Mouse (Mus musculus) ovary, postnatal 10 days (tissue): ENCODE results near the gene Tnfrsf14.
A peak's percentile ranks its signal among the peaks of the same experiment; 100 is the strongest.

Experiments used
- DNase-seq: peaks from one replicate; pipeline ENCODE4 v3.0.0; 2022; ENCODE audit warnings: low spot score

The Tnfrsf14 gene

DNA sequence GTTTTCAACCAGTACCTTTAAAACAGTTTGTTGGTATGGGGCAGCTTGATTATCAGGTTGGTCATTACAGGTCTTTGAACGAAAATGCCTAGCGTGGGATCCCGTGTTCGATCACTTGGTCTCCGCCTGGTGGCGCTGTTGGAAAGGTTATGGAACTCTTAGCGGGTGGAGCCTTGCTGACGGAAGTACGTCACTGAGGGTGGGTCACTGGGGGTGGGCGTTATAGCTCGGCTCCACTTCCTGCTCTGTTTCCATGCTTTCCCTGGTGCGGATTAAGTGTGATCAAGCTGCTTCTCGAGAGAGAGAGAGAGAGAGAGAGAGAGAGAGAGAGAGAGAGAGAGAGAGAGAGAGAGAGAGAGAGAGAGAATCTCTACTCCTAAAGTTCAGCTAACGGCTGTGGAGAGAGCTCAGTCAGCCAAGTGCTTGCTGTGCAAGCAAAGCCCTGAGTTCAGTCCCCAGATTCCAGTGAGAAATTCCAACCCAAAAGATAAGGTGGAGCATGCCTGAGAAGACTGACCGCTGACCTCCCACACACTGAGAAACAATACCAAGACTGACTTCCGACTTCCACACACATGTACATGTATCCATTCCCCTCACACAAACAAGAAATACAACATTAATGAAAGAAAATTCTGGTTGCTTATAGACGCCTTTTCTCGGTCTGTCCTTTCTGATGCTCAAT is 50.4 kb downstream of the Tnfrsf14 start:
- peak; percentile 74 for DNase-seq

DNA sequence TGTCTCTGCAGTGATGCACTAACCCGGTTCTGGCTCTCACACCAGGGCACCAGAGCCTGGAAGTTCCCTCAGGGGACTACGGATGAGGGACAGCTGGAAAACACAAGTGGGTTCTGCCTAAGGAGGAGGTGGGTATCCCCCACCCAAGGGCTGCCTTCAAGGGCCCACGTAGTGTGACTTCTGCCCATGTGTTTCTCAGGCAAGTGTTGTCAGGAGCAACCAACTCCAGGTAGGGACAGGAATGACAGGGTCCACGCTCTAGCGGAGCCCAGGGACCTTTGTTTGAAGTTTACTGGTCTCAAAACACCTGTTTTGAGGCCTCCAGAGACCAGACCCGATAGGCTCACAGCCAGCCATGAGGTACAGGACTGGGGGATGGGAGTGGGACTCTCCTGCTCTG is 55.2 kb downstream of the Tnfrsf14 start:
- no peak for DNase-seq
